Mouse (Mus musculus) myocyte (in vitro differentiated cells): ENCODE data around the gene Usp31. TPM values are rescaled to one million over a fixed set of nuclear protein-coding genes. Genes with fewer than 3 reads are reported as not detected.

Experiments
- H3K27me3 ChIP-seq: one replicate; pipeline ENCODE4 v1.6.1; 2011; ENCODE audit not compliant: control insufficient read depth, insufficient read depth, insufficient read length
- H3K36me3 ChIP-seq: one replicate; pipeline ENCODE4 v1.6.1; 2011; ENCODE audit not compliant: control insufficient read depth, insufficient read depth
- H3K4me2 ChIP-seq: one replicate; pipeline ENCODE4 v1.6.1; 2011; ENCODE audit warnings: low read depth, control low read depth
- H3K4me3 ChIP-seq: one replicate; pipeline ENCODE4 v1.5.1; 2011; ENCODE audit warnings: mild to moderate bottlenecking, control low read depth, moderate library complexity
- H3K79me2 ChIP-seq: one replicate; pipeline ENCODE4 v1.6.1; 2011; ENCODE audit not compliant: control insufficient read depth, insufficient read depth
- H3ac ChIP-seq: one replicate; pipeline ENCODE4 v1.6.1; 2011; ENCODE audit not compliant: control insufficient read depth, insufficient read length
- E2F4 ChIP-seq: IDR thresholded peaks from one replicate; pipeline ENCODE4 v1.6.1; 2011; ENCODE audit warnings: mild to moderate bottlenecking, control low read depth, moderate library complexity; ENCODE audit not compliant: insufficient read depth
- MAX ChIP-seq: IDR thresholded peaks from one replicate; pipeline ENCODE4 v1.6.1; 2011; ENCODE audit warnings: low read depth, mild to moderate bottlenecking, control low read depth
- MYOD1 ChIP-seq, 3 experiments: IDR thresholded peaks; one replicate each; pipeline ENCODE4 v1.6.1; 2011; ENCODE audit warnings: control low read depth in 2 of 3, low read depth in 2 of 3, mild to moderate bottlenecking in 2 of 3, moderate library complexity in 1 of 3; ENCODE audit not compliant: insufficient read length in 2 of 3, control insufficient read depth in 1 of 3
- MYOG ChIP-seq, 3 experiments: IDR thresholded peaks; one replicate each; pipeline ENCODE4 v1.6.1; 2011; ENCODE audit warnings: control low read depth in 2 of 3, low read depth in 2 of 3, mild to moderate bottlenecking in 2 of 3; ENCODE audit not compliant: insufficient read length in 2 of 3, control insufficient read depth in 1 of 3, insufficient read depth in 1 of 3
- POLR2A ChIP-seq: IDR thresholded peaks from one replicate; pipeline ENCODE4 v1.6.1; 2011; ENCODE audit warnings: low read depth, mild to moderate bottlenecking, control low read depth, moderate library complexity; ENCODE audit not compliant: insufficient read length
- POLR2AphosphoS2 ChIP-seq: IDR thresholded peaks from one replicate; pipeline ENCODE4 v1.6.1; 2011; ENCODE audit warnings: low read depth, control low read depth; ENCODE audit not compliant: insufficient read length
- REST ChIP-seq: IDR thresholded peaks from one replicate; pipeline ENCODE4 v1.6.1; 2011; ENCODE audit warnings: mild to moderate bottlenecking, control low read depth, moderate library complexity; ENCODE audit not compliant: insufficient read depth, insufficient read length
- SRF ChIP-seq: IDR thresholded peaks from one replicate; pipeline ENCODE4 v1.6.1; 2011; ENCODE audit warnings: low read depth; ENCODE audit not compliant: control insufficient read depth, insufficient read length
- TCF12 ChIP-seq: IDR thresholded peaks from one replicate; pipeline ENCODE4 v1.6.1; 2011; ENCODE audit warnings: mild to moderate bottlenecking, control low read depth; ENCODE audit not compliant: poor library complexity, insufficient read depth, severe bottlenecking
- TCF3 ChIP-seq: IDR thresholded peaks from one replicate; pipeline ENCODE4 v1.6.1; 2011; ENCODE audit warnings: low read depth, control low read depth; ENCODE audit not compliant: insufficient read length
- USF1 ChIP-seq: IDR thresholded peaks from one replicate; pipeline ENCODE4 v1.6.1; 2011; ENCODE audit warnings: low read depth, mild to moderate bottlenecking, control low read depth, moderate library complexity
- polyA plus RNA-seq: library from polyadenylated mRNA; unstranded; fragments of >200 nt; fragmentation: generic; extraction: Trizol; gene quantifications from one replicate; pipeline ENCODE4 v1.2.1, GENCODE M21; 2012; ENCODE audit warnings: missing spikeins

Gene Usp31
- polyA plus RNA-seq, 1 experiment: 3.6 TPM

DNA sequence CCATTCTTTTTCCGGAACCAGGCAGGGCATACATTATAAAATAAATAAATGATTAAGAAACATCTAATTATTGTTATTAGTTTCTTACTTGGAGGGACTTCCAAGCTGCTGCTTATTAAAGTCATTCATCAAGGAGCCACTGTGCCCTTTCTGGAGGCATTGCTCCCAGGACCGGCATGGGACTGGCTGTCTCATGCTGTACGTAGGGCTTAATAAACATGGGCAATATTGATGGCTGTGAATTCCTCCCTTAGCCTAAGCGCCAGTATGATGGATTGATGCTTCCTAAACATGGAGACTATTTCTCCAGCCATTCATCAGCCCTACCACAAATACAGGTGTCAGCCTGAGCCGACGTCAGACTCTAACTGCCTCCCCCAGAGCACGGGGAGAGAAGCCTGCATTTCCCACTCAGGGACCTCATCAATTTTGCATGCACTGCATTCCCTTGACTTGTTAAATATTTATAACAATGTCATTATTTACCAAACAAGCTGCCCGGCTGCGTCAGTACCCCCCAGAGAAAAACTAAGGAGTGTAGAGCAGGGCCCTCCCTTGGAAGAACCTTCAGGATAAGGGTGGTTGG lies 84.1 kb downstream of the Usp31 start:
- Histone ChIP-seq H3ac (no peak overlapping the region), H3K36me3 (no peaks in the 10 kb centered on the region), H3K4me3 (no peak overlapping the region), H3K27me3 (no peaks in the 10 kb centered on the region), H3K79me2 (no peaks in the 10 kb centered on the region), H3K4me2 (no peak overlapping the region)
- no peak for TF ChIP-seq SRF

DNA sequence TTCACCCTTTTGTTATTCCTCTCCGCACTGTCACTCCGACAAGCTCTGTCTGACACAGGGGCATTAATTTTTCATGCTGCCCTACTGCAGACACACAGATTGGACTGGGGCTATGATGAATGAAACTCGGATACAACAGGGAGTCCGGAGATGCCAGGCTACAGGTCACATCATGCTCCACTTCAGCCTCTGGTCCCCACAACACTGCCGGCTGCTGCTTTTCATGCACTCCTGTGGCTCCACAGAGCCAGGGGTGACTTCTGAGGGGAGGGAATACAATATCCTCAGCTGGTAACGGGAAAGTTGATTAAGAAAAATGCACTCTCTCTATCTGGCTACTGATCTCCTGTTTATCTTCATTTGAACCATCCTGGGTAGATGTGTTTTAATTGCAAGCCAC lies 84.6 kb downstream of the Usp31 start:
- Histone ChIP-seq H3K27me3 (no peaks in the 10 kb centered on the region), H3K79me2 (no peaks in the 10 kb centered on the region), H3K4me3 (no peak overlapping the region)

DNA sequence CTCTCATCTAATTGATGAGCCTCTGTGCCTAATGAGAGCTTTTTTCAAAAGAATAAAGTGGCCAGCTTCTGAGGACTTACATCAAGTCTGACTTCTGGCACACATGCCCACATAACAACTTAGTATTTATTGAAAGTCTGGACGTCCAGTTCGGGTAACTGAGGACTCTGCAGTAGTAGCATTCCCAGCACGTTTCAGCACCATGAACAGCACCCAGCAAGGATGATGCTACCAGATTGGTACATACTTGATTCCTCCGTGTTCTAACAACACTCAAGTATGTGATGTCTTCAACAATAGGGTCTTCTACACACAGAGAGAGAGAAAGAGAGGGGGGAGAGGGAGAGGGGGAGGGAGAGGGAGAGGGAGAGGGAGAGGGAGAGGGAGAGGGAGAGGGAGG lies 105.4 kb downstream of the Usp31 start:
- no peaks in the 10 kb centered on the region for H3K27me3 ChIP-seq
- TF ChIP-seq REST (peak; percentile 86), MYOD1 (IDR thresholded peaks at IDR 0.05; ENCODE audit: control insufficient read depth in 1 of 3, insufficient read length in 2 of 3, low read depth in 2 of 3) (no peak), POLR2AphosphoS2 (no peak), MYOG (IDR thresholded peaks at IDR 0.05; ENCODE audit: control insufficient read depth in 1 of 3, insufficient read depth in 1 of 3, insufficient read length in 2 of 3, low read depth in 2 of 3) (no peak)
- H3K4me3 ChIP-seq: no peak overlapping the region
- no peaks in the 10 kb centered on the region for H3K36me3 ChIP-seq
- H3K4me2 ChIP-seq: no peak overlapping the region
- H3ac ChIP-seq: no peak overlapping the region
- H3K79me2 ChIP-seq: no peaks in the 10 kb centered on the region

More for the DNA sequence above, 84.6 kb downstream of the Usp31 start:
- H3K36me3 ChIP-seq: no peaks in the 10 kb centered on the region
- no peak overlapping the region for H3K4me2 ChIP-seq
- TF ChIP-seq MYOD1 (IDR thresholded peaks at IDR 0.05; ENCODE audit: control insufficient read depth in 1 of 3, insufficient read length in 2 of 3, low read depth in 2 of 3) (no peak), TCF3 (no peak)
- H3ac ChIP-seq: no peak overlapping the region

DNA sequence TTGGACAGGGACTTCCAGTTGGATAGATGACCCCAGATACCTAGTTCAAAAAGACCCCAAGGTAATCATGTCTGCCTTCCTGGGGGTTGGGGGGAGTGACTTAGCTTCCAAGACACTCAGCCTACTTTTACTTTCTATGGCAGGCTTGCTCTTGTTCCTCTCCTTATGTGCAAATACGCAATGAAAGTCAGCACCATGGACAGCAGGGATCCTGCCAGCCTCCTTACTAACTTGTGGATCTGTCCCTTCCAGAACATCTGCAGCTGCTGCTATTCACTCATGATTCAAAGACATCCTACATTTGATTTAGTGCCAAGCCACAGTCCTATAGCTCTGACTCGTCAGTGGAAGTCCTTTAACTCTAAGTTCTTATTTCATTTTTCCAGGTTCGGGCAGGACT lies 110.7 kb downstream of the Usp31 start:
- H3ac ChIP-seq: no peak overlapping the region
- no peak overlapping the region for H3K4me2 ChIP-seq
- H3K4me3 ChIP-seq: no peak overlapping the region
- no peaks in the 10 kb centered on the region for H3K36me3 ChIP-seq
- H3K79me2 ChIP-seq: no peaks in the 10 kb centered on the region
- no peaks in the 10 kb centered on the region for H3K27me3 ChIP-seq
- no peak for TF ChIP-seq E2F4
- TF ChIP-seq REST: peak; percentile 89
- TF ChIP-seq MYOD1 (IDR thresholded peaks at IDR 0.05; ENCODE audit: control insufficient read depth in 1 of 3, insufficient read length in 2 of 3, low read depth in 2 of 3): no peak
- no peak for TF ChIP-seq USF1
- no peak for TF ChIP-seq MYOG (IDR thresholded peaks at IDR 0.05; ENCODE audit: control insufficient read depth in 1 of 3, insufficient read depth in 1 of 3, insufficient read length in 2 of 3, low read depth in 2 of 3)

DNA sequence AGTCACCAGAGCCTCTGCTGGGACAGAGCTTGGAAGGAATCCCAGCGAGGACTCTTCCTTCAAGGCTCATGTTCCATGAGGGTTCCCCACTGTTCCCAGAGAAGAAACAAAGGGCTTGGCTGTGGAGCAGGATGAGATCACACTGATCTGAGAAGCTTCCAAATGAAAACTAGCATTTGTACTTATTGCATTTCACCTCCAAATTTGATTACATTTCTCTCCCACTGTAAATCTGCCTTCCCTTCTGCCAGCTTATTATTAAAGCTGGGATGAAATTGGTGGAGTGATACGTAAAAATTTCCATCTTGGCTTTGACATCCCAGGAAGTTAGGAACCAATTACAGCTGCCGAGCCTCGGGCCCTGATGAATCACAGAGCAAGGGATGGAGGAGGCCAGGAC lies 111.6 kb downstream of the Usp31 start:
- H3K4me3 ChIP-seq: no peak overlapping the region
- H3K36me3 ChIP-seq: no peaks in the 10 kb centered on the region
- TF ChIP-seq MYOG (IDR thresholded peaks at IDR 0.05; ENCODE audit: control insufficient read depth in 1 of 3, insufficient read depth in 1 of 3, insufficient read length in 2 of 3, low read depth in 2 of 3) (no peak), TCF3 (no peak), TCF12 (no peak)
- H3K79me2 ChIP-seq: no peaks in the 10 kb centered on the region
- H3ac ChIP-seq: no peak overlapping the region
- H3K27me3 ChIP-seq: no peaks in the 10 kb centered on the region
- no peak overlapping the region for H3K4me2 ChIP-seq

DNA sequence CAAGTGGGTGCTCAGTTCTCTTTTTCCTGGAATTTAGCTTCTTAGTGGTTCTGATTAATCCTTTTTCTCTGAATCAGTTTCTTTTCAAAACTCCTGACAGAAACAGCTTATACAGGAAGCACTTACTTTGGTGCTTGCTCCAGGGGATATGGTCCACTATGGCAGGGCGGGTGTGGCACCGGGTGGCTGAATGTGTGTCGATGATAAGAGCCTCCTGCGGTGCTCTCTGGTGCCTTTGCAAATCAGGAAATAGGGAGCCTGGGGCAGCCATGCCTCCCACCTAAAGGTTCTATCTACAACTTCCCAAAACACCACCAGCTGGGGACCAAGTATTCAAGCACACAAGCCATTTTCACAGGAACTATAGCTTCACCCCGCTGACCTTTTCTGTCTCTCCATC lies 112.0 kb downstream of the Usp31 start:
- Histone ChIP-seq H3K4me2 (no peak overlapping the region), H3K79me2 (no peaks in the 10 kb centered on the region), H3K27me3 (no peaks in the 10 kb centered on the region), H3K4me3 (no peak overlapping the region), H3ac (no peak overlapping the region), H3K36me3 (no peaks in the 10 kb centered on the region)
- no peak for TF ChIP-seq E2F4
- no peak for TF ChIP-seq POLR2AphosphoS2

DNA sequence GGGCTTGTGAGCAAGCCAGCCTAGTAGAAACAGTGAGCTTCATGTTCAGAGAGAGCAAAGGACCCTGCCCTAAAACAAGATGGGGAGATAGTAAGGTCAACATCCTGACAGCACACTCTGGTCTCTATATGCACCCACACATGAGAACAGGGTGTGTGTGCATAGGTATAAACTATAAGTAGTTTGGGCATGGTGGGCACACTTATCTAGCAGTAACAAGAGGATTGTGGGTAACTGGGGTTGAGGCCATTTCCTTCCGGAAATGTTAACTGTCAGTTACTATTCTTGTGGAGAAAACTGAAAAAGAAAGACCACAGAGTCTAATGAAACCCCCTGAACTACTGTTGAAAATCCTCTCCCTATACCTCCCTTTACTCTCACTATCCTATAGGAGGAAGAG lies 112.4 kb downstream of the Usp31 start:
- Histone ChIP-seq H3ac (no peak overlapping the region), H3K79me2 (no peaks in the 10 kb centered on the region), H3K4me2 (no peak overlapping the region), H3K4me3 (no peak overlapping the region), H3K27me3 (no peaks in the 10 kb centered on the region), H3K36me3 (no peaks in the 10 kb centered on the region)
- TF ChIP-seq USF1: no peak
- TF ChIP-seq TCF12: no peak
- no peak for TF ChIP-seq MAX
- TF ChIP-seq POLR2A: no peak
- TF ChIP-seq MYOD1 (IDR thresholded peaks at IDR 0.05; ENCODE audit: control insufficient read depth in 1 of 3, insufficient read length in 2 of 3, low read depth in 2 of 3): no peak
- TF ChIP-seq MYOG (IDR thresholded peaks at IDR 0.05; ENCODE audit: control insufficient read depth in 1 of 3, insufficient read depth in 1 of 3, insufficient read length in 2 of 3, low read depth in 2 of 3): no peak
- no peak for TF ChIP-seq REST

Other genes with a start within 250 kb of the Usp31 start
- not detected for gene Scnn1g, start 27.2 kb upstream of the Usp31 start, polyA plus RNA-seq
- gene Scnn1b, start 157.8 kb upstream of the Usp31 start, polyA plus RNA-seq: not detected